Mouse (Mus musculus): ENCODE data around the gene Zfp651.

DNA sequence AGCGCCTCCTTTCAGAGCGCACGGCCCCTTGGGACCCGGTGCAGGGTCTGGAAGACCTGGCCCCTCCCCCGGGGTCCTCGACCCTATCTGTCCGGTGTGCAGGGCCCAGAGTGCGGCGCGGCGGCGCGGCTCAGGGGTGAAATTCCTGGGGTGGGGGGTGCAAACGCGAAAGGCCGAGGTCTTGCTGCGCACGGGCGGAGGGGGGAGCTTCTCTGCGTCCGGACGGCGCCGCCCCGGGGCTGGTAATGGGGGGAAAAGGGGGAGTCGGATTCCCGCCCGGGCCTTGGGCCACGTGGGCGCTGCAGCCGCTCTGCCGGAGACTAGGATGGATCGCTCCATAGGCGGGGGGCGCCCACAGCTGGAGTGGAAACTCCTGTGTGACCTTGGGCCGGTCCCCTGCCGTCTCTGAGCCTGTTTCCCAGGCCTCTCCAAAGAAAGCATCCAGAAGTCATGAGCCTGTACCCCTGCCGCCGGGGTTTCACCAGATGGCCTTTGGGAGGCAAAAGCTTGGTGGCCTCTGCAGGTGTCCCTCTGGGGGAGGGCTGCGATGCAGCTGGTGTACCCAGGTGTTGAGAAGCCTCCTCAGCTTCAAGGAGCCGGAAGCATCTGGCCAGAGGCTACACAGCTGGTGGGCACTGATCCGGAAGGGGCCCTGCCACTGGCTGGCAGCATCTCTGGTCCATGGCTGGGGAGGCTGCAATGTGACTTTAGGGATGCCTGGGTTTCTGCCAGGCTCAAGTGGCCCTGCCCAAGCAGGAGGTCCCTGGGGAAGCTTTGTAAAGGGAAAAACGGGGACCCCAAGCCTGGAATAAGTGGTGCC lies 1.4 kb downstream of the Zfp651 start:
- TF ChIP-seq CTCF (IDR thresholded peaks at IDR 0.05; ENCODE audit: low read depth) = no peak
- peak; percentile 61; the same call in 1 of the 2 replicates for TF ChIP-seq EP300 (IDR thresholded peaks at IDR 0.05; ENCODE audit: low read depth)
